Mouse (Mus musculus): ENCODE data around the gene Srp54b. TPM values are rescaled to one million over a fixed set of nuclear protein-coding genes. Genes with fewer than 3 reads are reported as not detected.
A peak's percentile ranks its signal among the peaks of the same experiment; 100 is the strongest.
"Not testable (repeated sequence)": the region's sequence is repeated elsewhere in the genome, so short reads cannot be mapped to it uniquely, and the experiment has no call there.

Gene Srp54b
- polyA plus RNA-seq (2016; fragmentation: Nextera tagmentation; extraction: Ambion mirVana), result 54.6 and 61.7 TPM in 2 replicates

DNA sequence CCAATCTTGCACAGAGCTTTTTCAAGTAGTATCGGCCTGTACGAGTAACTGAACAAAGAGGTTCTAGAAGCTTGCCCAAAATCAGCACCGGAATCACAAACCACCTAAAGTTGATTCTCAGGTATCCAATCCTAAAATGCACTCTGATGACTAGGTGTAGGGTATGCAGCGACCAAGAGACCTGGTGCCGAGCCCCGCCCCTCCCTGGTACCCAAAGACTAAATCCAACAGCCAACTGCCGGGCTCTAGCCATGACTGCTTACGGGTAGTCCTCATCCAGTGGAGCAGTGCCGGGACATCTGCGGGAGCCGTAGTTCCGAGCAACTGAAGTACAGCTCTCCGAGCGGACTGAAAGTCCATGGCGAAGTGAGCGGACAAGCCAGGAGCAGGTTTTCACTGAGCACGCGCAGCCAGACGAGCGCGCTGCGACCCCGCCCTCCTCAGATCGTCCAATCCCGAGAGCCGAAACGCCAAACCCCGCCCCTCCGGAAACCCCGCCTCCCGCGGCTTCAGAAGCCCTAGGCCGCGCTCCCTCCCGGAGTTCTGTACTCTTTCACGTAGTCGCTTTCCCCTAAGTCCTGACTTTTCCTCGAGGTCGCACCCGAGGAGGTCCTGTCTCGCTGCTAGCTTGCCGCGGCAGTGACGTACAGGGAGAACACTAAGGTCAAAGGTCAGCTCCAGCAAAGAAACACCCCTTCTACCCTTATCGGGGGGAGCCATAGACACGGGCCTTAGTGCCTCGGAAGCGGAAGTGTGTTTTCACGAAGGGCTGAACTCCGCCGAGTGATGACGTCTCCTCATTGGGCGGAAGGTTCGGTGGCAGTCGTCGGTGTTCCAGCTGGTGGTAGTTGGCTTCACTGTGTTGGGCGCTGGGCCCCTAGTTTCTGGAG is at the start of gene Srp54b:
Gene Srp54b (plus strand): TSS at position 546 of the 890 bp plus-strand sequence.
- peak within 1 kb of the TSS; percentile 31 for H3K4me3 ChIP-seq
- not testable (repeated sequence) for H3K9ac ChIP-seq (replicated peaks); H3K9me3 ChIP-seq; H3K27ac ChIP-seq (replicated peaks); H3K27me3 ChIP-seq; H3K36me3 ChIP-seq; H3K4me1 ChIP-seq; H3K4me2 ChIP-seq (replicated peaks)
- ATAC-seq (ENCODE audit: low FRiP score, low read depth), result peak; percentile 98
- no CpG with 5 or more reads among the region's 57 CpGs for WGBS

DNA sequence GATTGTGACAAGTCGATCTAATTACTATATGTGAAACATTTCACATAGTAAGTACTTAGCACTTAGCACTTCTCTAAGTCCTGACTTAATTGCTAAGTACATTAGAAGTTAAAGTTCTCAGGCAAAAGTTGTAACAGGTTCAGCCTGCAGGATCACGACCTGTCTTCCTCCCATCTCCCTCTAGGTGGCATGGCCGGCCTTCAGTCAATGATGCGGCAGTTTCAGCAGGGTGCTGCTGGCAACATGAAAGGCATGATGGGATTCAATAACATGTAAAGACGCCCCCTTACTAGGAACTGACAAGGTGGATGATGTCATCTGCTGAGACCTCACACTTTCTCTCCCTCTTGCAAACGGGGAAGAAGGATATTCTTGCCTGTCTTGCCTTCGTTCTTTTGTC is 42.3 kb upstream of the Srp54b start:
- ATAC-seq (ENCODE audit: low FRiP score, low read depth); H3K27me3 ChIP-seq: not testable (repeated sequence)
- WGBS, result no CpG with 5 or more reads among the region's 7 CpGs

DNA sequence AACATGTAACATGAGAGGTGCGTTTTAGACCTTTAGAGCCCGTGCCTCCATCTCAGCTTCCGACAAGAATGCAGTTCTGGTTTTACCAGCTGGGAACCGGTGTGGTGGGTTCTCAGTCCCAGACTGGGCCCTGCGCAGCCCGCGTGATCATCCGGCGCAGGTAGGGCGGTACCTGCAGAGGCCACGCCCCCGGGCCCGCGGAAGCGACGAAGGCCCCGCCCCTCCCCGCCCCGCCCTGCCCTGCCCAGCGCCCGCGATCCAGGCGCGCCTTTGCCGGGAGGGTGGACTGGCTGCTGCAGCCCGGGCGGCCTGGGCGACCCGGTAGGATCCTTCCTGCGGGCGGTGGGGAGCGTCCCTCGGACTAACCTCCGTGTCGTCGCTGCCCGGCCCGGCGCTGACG is 30.7 kb upstream of the Srp54b start, which contains the start of gene Fam177a:
Gene Fam177a (plus strand): TSS at position 228 of the 400 bp plus-strand sequence.
- H3K36me3 ChIP-seq; H3K4me2 ChIP-seq (replicated peaks); H3K27ac ChIP-seq (replicated peaks); H3K27me3 ChIP-seq; H3K4me3 ChIP-seq; H3K9me3 ChIP-seq; H3K9ac ChIP-seq (replicated peaks); H3K4me1 ChIP-seq: not testable (repeated sequence)
- no CpG with 5 or more reads among the region's 40 CpGs for WGBS
- peak; percentile 97 for ATAC-seq (ENCODE audit: low FRiP score, low read depth)

More for the DNA sequence above, 42.3 kb upstream of the Srp54b start:
- not testable (repeated sequence) for H3K4me2 ChIP-seq (replicated peaks); H3K9me3 ChIP-seq; H3K36me3 ChIP-seq; H3K4me3 ChIP-seq; H3K9ac ChIP-seq (replicated peaks); H3K4me1 ChIP-seq; H3K27ac ChIP-seq (replicated peaks)

DNA sequence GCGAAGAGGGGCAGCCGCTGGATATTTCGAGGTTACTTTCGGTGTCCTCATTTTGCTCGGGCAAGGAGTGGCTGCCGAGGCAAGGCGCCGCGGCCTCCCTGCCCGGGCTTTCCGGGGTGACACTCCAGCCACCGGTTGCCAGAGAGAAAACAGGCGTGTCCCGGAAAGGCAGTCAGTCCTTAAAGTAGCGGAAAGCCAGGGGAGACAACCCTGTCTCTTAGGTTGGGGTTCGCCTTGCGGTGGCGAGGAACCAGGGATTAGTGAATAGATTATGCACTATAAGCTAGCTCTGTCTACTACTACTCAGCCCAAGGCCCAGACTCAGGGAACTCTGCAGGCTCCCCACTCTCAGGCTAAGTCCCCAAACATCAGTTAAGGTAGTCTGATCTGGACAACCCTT is 30.2 kb upstream of the Srp54b start:
- not testable (repeated sequence) for H3K4me3 ChIP-seq; H3K36me3 ChIP-seq; H3K27ac ChIP-seq (replicated peaks); H3K9ac ChIP-seq (replicated peaks); H3K4me2 ChIP-seq (replicated peaks); H3K9me3 ChIP-seq; H3K27me3 ChIP-seq; H3K4me1 ChIP-seq
- no CpG with 5 or more reads among the region's 18 CpGs for WGBS
- peak; percentile 57 for ATAC-seq (ENCODE audit: low FRiP score, low read depth)

DNA sequence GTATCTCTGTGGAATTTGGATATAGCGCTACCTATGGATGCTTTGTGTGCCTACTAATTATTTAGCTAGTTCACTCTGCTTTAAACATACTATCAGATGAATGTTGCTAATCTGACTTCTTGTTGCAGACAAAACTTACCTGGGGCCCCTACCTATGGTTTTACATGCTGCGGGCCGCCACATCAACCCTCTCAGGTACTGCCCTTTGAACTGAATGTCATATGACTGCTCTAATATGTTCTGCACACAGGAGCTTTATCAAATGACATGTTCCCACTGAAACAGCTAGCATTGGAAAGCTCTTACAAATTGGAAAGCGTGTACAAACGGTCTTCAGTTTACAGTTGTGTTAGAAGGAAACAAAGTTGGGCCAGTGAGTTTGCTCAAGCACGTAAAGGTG is 19.4 kb upstream of the Srp54b start:
- H3K4me2 ChIP-seq (replicated peaks); H3K36me3 ChIP-seq; H3K9me3 ChIP-seq; H3K4me3 ChIP-seq; H3K9ac ChIP-seq (replicated peaks); H3K27me3 ChIP-seq; H3K27ac ChIP-seq (replicated peaks); H3K4me1 ChIP-seq; ATAC-seq (ENCODE audit: low FRiP score, low read depth): not testable (repeated sequence)
- no CpG with 5 or more reads among the region's 6 CpGs for WGBS

DNA sequence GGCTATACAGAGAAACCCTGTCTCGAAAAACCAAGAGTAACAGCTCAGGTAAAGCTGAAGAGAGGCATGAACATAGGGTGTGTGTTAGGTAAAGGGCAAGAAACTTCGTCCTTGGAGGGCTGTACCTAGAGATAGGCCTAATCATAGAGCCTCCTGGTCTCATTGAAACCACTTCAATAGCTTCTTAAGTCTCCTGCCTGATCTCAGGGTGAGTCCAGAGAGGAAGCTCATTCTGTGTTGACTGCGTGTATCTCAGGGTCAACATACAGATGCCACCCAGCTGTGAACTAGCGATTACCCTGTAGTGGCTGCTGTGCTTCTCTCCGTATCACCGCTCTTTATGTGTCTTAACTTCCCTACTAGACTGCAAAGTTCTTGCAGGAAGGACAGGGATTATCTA is 17.0 kb upstream of the Srp54b start:
- not testable (repeated sequence) for H3K4me3 ChIP-seq; H3K4me1 ChIP-seq; H3K9ac ChIP-seq (replicated peaks); H3K36me3 ChIP-seq; H3K27me3 ChIP-seq; H3K9me3 ChIP-seq; H3K27ac ChIP-seq (replicated peaks); H3K4me2 ChIP-seq (replicated peaks); ATAC-seq (ENCODE audit: low FRiP score, low read depth)
- WGBS, result no CpG with 5 or more reads among the region's 6 CpGs

DNA sequence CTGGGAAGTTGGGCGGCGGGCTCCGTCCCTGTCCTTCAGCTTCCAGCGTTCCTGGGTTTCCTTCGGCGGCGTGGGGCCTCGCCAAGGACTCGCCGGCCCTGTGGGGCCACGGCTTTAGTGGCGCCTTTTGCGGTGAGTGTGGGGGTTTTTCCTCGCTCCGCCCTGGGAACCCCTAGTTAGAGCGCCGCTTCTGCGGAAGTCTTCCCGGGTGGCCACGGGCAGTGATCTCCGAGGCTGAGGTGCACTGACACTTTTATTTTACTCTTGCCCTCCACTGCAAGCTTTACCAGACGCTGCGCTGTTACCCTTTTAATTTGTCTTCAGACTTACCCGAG is 512 bp downstream of the Srp54b start:
- under 1% methylated on average over 10 of the region's 24 CpGs for WGBS
- H3K4me2 ChIP-seq (replicated peaks), result not testable (repeated sequence)

DNA sequence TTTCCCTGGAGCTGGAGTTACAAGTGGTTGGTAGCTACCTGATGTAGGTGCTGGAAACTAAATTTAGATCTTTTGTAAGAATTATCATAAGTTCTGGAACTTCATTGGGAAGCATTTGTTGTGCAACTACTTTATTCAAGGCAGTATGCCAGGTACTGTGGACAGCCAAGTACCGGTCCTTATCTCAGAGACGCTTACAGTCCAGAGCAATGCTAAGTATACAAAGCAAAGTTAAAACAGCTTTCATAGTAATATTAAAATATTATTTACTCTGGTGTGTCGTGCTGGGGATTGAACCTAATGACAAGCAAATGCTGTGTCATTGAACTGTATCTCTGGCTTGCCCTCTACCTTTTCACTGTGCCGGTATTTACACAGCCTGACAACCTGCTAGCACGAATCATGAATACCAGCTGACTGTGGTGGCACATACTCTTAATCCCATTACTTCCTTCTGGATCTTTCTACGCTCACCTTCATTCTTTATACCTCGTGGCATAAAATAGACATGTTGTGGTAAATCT is 12.2 kb downstream of the Srp54b start:
- H3K27ac ChIP-seq (replicated peaks); H3K4me1 ChIP-seq; H3K4me3 ChIP-seq; H3K9me3 ChIP-seq; H3K9ac ChIP-seq (replicated peaks); H3K27me3 ChIP-seq; ATAC-seq (ENCODE audit: low FRiP score, low read depth); H3K36me3 ChIP-seq; H3K4me2 ChIP-seq (replicated peaks): not testable (repeated sequence)
- no CpG with 5 or more reads among the region's 7 CpGs for WGBS

More for the DNA sequence above, 512 bp downstream of the Srp54b start:
- H3K36me3 ChIP-seq; H3K9ac ChIP-seq (replicated peaks); H3K9me3 ChIP-seq; H3K27me3 ChIP-seq; H3K27ac ChIP-seq (replicated peaks); H3K4me1 ChIP-seq: not testable (repeated sequence)
- peak overlapping the region; percentile 31 for H3K4me3 ChIP-seq
- peak; percentile 51; the same call in 1 of the 2 replicates for ATAC-seq (ENCODE audit: low FRiP score, low read depth)

DNA sequence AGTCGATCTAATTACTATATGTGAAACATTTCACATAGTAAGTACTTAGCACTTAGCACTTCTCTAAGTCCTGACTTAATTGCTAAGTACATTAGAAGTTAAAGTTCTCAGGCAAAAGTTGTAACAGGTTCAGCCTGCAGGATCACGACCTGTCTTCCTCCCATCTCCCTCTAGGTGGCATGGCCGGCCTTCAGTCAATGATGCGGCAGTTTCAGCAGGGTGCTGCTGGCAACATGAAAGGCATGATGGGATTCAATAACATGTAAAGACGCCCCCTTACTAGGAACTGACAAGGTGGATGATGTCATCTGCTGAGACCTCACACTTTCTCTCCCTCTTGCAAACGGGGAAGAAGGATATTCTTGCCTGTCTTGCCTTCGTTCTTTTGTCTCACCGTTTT is 32.8 kb downstream of the Srp54b start:
- H3K9ac ChIP-seq (replicated peaks); H3K9me3 ChIP-seq; H3K27me3 ChIP-seq; H3K4me1 ChIP-seq; H3K27ac ChIP-seq (replicated peaks); H3K4me3 ChIP-seq; ATAC-seq (ENCODE audit: low FRiP score, low read depth); H3K4me2 ChIP-seq (replicated peaks); H3K36me3 ChIP-seq: not testable (repeated sequence)
- WGBS, result no CpG with 5 or more reads among the region's 8 CpGs

DNA sequence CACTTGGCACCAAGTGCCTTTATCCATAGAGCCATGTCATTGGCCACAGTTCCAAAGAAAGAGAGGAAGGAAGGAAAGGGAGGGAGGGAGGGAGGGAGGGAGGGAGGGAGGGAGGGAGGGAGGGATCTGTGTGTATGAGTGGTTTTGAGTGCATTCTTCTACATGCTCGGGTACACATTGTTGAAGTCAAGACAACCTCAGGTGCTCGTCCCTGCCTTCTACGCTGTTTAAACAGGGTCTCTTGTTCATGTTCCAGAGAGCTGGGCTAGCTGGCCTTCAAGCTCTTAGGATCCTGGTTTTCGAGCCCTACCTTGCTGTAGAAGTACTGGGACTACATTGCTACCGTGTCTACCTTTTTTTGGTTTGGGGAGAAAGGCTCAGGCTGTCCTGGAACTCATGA is 34.2 kb downstream of the Srp54b start:
- WGBS, result no CpG with 5 or more reads among the region's 5 CpGs

DNA sequence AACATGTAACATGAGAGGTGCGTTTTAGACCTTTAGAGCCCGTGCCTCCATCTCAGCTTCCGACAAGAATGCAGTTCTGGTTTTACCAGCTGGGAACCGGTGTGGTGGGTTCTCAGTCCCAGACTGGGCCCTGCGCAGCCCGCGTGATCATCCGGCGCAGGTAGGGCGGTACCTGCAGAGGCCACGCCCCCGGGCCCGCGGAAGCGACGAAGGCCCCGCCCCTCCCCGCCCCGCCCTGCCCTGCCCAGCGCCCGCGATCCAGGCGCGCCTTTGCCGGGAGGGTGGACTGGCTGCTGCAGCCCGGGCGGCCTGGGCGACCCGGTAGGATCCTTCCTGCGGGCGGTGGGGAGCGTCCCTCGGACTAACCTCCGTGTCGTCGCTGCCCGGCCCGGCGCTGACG is 44.4 kb downstream of the Srp54b start, which contains the start of gene 1700047I17Rik2:
Gene 1700047I17Rik2 (plus strand): TSS at position 287 of the 400 bp plus-strand sequence.
- not testable (repeated sequence) for H3K9ac ChIP-seq (replicated peaks); H3K36me3 ChIP-seq; H3K27ac ChIP-seq (replicated peaks); H3K9me3 ChIP-seq; H3K27me3 ChIP-seq; H3K4me3 ChIP-seq; H3K4me1 ChIP-seq; H3K4me2 ChIP-seq (replicated peaks)
- ATAC-seq (ENCODE audit: low FRiP score, low read depth), result peak; percentile 96
- WGBS, result no CpG with 5 or more reads among the region's 40 CpGs

More for the DNA sequence above, 34.2 kb downstream of the Srp54b start:
- not testable (repeated sequence) for H3K36me3 ChIP-seq; H3K4me3 ChIP-seq; H3K4me1 ChIP-seq; ATAC-seq (ENCODE audit: low FRiP score, low read depth); H3K27me3 ChIP-seq; H3K27ac ChIP-seq (replicated peaks); H3K9ac ChIP-seq (replicated peaks); H3K9me3 ChIP-seq; H3K4me2 ChIP-seq (replicated peaks)

DNA sequence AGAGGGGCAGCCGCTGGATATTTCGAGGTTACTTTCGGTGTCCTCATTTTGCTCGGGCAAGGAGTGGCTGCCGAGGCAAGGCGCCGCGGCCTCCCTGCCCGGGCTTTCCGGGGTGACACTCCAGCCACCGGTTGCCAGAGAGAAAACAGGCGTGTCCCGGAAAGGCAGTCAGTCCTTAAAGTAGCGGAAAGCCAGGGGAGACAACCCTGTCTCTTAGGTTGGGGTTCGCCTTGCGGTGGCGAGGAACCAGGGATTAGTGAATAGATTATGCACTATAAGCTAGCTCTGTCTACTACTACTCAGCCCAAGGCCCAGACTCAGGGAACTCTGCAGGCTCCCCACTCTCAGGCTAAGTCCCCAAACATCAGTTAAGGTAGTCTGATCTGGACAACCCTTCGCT is 44.9 kb downstream of the Srp54b start:
- H3K36me3 ChIP-seq; H3K4me3 ChIP-seq; H3K4me2 ChIP-seq (replicated peaks); H3K27ac ChIP-seq (replicated peaks); H3K27me3 ChIP-seq; H3K9me3 ChIP-seq; H3K4me1 ChIP-seq; H3K9ac ChIP-seq (replicated peaks): not testable (repeated sequence)
- ATAC-seq (ENCODE audit: low FRiP score, low read depth), result peak; percentile 70
- no CpG with 5 or more reads among the region's 18 CpGs for WGBS

Data from midbrain, embryonic 12.5 days (tissue).